10 mouse cellular contexts compared by ENCODE assay signal in genomic region chr3:154647443-154647780, GRCm38 (mm10). TPM values are rescaled to one million over a fixed set of nuclear protein-coding genes. Genes with fewer than 3 reads are reported as not detected.
DNase-seq lines count a peak whose midpoint lies in the region; ATAC-seq and TF ChIP-seq lines count a peak whose summit lies in the region.
"Had no signal": no experiment of that assay in that cellular context is flagged by ENCODE, and none has a peak within 500 bp of the region (broad histone marks: within the 10 kb centered on the region; RNA-seq: fewer than 3 reads in every experiment).

No protein-coding gene starts in this region.

- no peak for DNase-seq in cerebellum, adult 8-10 months
- DNase-seq in lung, embryonic 14.5 days, result peak; percentile 11
- DNase-seq in lung, adult 18-20 months, result no peak
- no peak for DNase-seq in adrenal gland, adult (ENCODE audit: inconsistent age in 2 of 2, low spot score in 1 of 2)
- no peak for DNase-seq in left cerebral cortex, adult 9 months (ENCODE audit: low spot score in 2 of 2)
- DNase-seq: kidney, postnatal 25 days; thymus, postnatal 36 days had no signal

- TF ChIP-seq POLR2A in olfactory bulb, adult 2 months (IDR thresholded peaks at IDR 0.05; ENCODE audit: insufficient read depth, low read depth, low read length), result no peak

- H3K4me3 ChIP-seq in lung, embryonic 14.5 days (ENCODE audit: low read depth, low read length), result peak overlapping the region; percentile 26
- peak overlapping the region; percentile 19 for H3K4me3 ChIP-seq in limb, embryonic 12.5 days (replicated peaks)
- peak overlapping the region; percentile 52 for H3K4me3 ChIP-seq in olfactory bulb, adult 2 months (ENCODE audit: insufficient read depth, low read depth, low read length)

- no peaks in the 10 kb centered on the region for H3K36me3 ChIP-seq in lung, embryonic 14.5 days (ENCODE audit: insufficient read depth)
- H3K36me3 ChIP-seq in limb, embryonic 12.5 days, result no peaks in the 10 kb centered on the region

- no peak for TF ChIP-seq CTCF in lung, embryonic 14.5 days (IDR thresholded peaks at IDR 0.05; ENCODE audit: low read depth)
- no peak for TF ChIP-seq CTCF in olfactory bulb, adult 2 months (IDR thresholded peaks at IDR 0.05; ENCODE audit: insufficient read depth, low read depth, low read length)

- peak overlapping the region; percentile 55 for H3K4me2 ChIP-seq in lung, embryonic 14.5 days
- peak overlapping the region; percentile 48 for H3K4me2 ChIP-seq in limb, embryonic 12.5 days

- H3K27me3 ChIP-seq in lung, embryonic 14.5 days (ENCODE audit: insufficient read depth, low read length), result no peaks in the 10 kb centered on the region
- peaks cover 38% of the 10 kb centered on the region for H3K27me3 ChIP-seq in limb, embryonic 12.5 days

- H3K27ac ChIP-seq in lung, embryonic 14.5 days (ENCODE audit: low read depth), result no peak overlapping the region
- no peak overlapping the region for H3K27ac ChIP-seq in limb, embryonic 12.5 days
- 0 out of 2 replicates have a peak overlapping the region, but pooled peaks have one; percentile 1 for H3K27ac ChIP-seq in olfactory bulb, adult 2 months (ENCODE audit: insufficient read depth, low read depth, low read length)

- no peak overlapping the region; the same call in 1 of the 2 replicates for H3K9ac ChIP-seq in lung, embryonic 14.5 days
- H3K9ac ChIP-seq in limb, embryonic 12.5 days (replicated peaks), result no peak overlapping the region

- no peaks in the 10 kb centered on the region for H3K4me1 ChIP-seq in lung, embryonic 14.5 days (ENCODE audit: insufficient read depth)
- H3K4me1 ChIP-seq in limb, embryonic 12.5 days (replicated peaks), result 0 out of 2 replicates have a peak, but pooled peaks cover 3% of the 10 kb centered on the region
- peaks cover 7% of the 10 kb centered on the region for H3K4me1 ChIP-seq in olfactory bulb, adult 2 months (ENCODE audit: control insufficient read depth, insufficient read depth, low read length)

- H3K9me3 ChIP-seq in lung, embryonic 14.5 days (ENCODE audit: low read depth, low read length), result no peaks in the 10 kb centered on the region
- H3K9me3 ChIP-seq in limb, embryonic 12.5 days, result no peaks in the 10 kb centered on the region

- ATAC-seq in cerebellum, adult (ENCODE audit: insufficient number of reproducible peaks, low FRiP score, low TSS enrichment), result 0 out of 2 replicates have a peak, but pooled peaks have one; percentile 20
- ATAC-seq in lung, embryonic 14.5 days (ENCODE audit: insufficient read depth), result peak; percentile 36; the same call in 1 of the 2 replicates
- ATAC-seq in limb, embryonic 12.5 days (ENCODE audit: insufficient number of reproducible peaks, insufficient read depth, low FRiP score, low TSS enrichment, low read depth), result no peak

- 38% methylated on average over 7 of the region's 7 CpGs for WGBS in lung, embryonic 14.5 days
- 49% methylated on average over 7 of the region's 7 CpGs for WGBS in limb, embryonic 12.5 days
- 30% methylated on average over 7 of the region's 7 CpGs for WGBS in olfactory bulb, adult 2 months

RNA-seq across cellular contexts. Expression of gene Erich3, which starts 16.2 kb away (rescaled TPM):
- not detected in 2 replicates for polyA plus RNA-seq in lung, embryonic 14.5 days (2014; fragmentation: Nextera tagmentation; extraction: Ambion mirVana)
- polyA plus RNA-seq in limb, embryonic 12.5 days (2016; fragmentation: Nextera tagmentation; extraction: Ambion mirVana), result 0.15 TPM in 2 replicates
- not detected in 2 replicates for polyA plus RNA-seq in olfactory bulb, adult 2 months (2012; ENCODE audit: insufficient read depth, insufficient read length, low replicate concordance, missing spikeins)

RNA-seq across cellular contexts. Expression of gene Tyw3, which starts 50.5 kb away (rescaled TPM):
- polyA plus RNA-seq in lung, embryonic 14.5 days (2014; fragmentation: Nextera tagmentation; extraction: Ambion mirVana), result 15.9 and 17.9 TPM in 2 replicates
- 16.0 and 22.4 TPM in 2 replicates for polyA plus RNA-seq in limb, embryonic 12.5 days (2016; fragmentation: Nextera tagmentation; extraction: Ambion mirVana)
- not detected in 2 replicates for polyA plus RNA-seq in olfactory bulb, adult 2 months (2012; ENCODE audit: insufficient read depth, insufficient read length, low replicate concordance, missing spikeins)

RNA-seq across cellular contexts. Expression of gene Cryz, which starts 50.9 kb away (rescaled TPM):
- 19.4 and 19.6 TPM in 2 replicates for polyA plus RNA-seq in lung, embryonic 14.5 days (2014; fragmentation: Nextera tagmentation; extraction: Ambion mirVana)
- polyA plus RNA-seq in limb, embryonic 12.5 days (2016; fragmentation: Nextera tagmentation; extraction: Ambion mirVana), result 24.1 and 24.8 TPM in 2 replicates
- polyA plus RNA-seq in olfactory bulb, adult 2 months (2012; ENCODE audit: insufficient read depth, insufficient read length, low replicate concordance, missing spikeins), result not detected in 2 replicates

Comparison
In these comparisons a context has a peak if more than half of its experiments do, and no peak if none do; other contexts are left out.
1. RNA of gene Cryz, which starts 50.9 kb away (polyA plus RNA-seq): 24.1 to 24.8 TPM in limb, embryonic 12.5 days and 19.4 to 19.6 TPM in lung, embryonic 14.5 days; not detected in olfactory bulb, adult 2 months; every median in the first group is over 10 times any median in the second.
2. Peak in every context shown above with its lines, with median percentiles within 50 percentile points of each other: H3K4me3 ChIP-seq.